Mouse (Mus musculus): Measurements from ENCODE around the gene Gpr37. TPM values are rescaled to one million over a fixed set of nuclear protein-coding genes. Genes with fewer than 3 reads are reported as not detected.

Gpr37 gene
- 0.35 TPM for polyA plus RNA-seq (2014; fragmentation: Illumina TruSeq; extraction: RNeasy Lipid Tissue Mini Kit (QIAGEN cat#74804); ENCODE audit: low read depth, low replicate concordance)

GRCm38 (mm10) chr6:25690629-25691028 is at the start of gene Gpr37:
Gpr37 (minus strand) TSS chr6:25690729.

Other genes starting within 250 kb of the Gpr37 start
- gene Pot1a, start 118.5 kb upstream of the Gpr37 start, polyA plus RNA-seq (2014; fragmentation: Illumina TruSeq; extraction: RNeasy Lipid Tissue Mini Kit (QIAGEN cat#74804); ENCODE audit: low read depth, low replicate concordance), result 32.1 TPM